Mouse (Mus musculus) lung, embryonic 16.5 days (tissue): ENCODE results near the gene Cmtm6. TPM values are rescaled to one million over a fixed set of nuclear protein-coding genes. Genes with fewer than 3 reads are reported as not detected.
A peak's percentile ranks its signal among the peaks of the same experiment; 100 is the strongest.

Experiments used
- ATAC-seq: fragments of 200-750 bp; cut with Nextera tagmentation; 2 replicates; pipeline ENCODE4 v1.8.0; 2017; ENCODE audit warnings: low read depth, mild to moderate bottlenecking, moderate library complexity
- H3K27ac ChIP-seq: fragments of 300-500 bp; sonication (generic); 2 replicates; pipeline ENCODE4 v1.5.1; 2014; ENCODE audit warnings: mild to moderate bottlenecking, control low read depth, low read length
- H3K27me3 ChIP-seq: fragments of 300-500 bp; sonication (generic); 2 replicates; pipeline ENCODE4 v1.6.1; 2014; ENCODE audit warnings: low read depth, low read length, mixed read lengths; ENCODE audit not compliant: control insufficient read depth, insufficient read depth
- H3K36me3 ChIP-seq: fragments of 300-500 bp; sonication (generic); 2 replicates; pipeline ENCODE4 v1.6.1; 2014; ENCODE audit warnings: low read length; ENCODE audit not compliant: control insufficient read depth, insufficient read depth
- H3K4me1 ChIP-seq: fragments of 300-500 bp; sonication (generic); replicated peaks from 2 replicates; pipeline ENCODE4 v1.6.1; 2014; ENCODE audit warnings: low read length, mixed read lengths; ENCODE audit not compliant: control insufficient read depth, insufficient read depth
- H3K4me2 ChIP-seq: fragments of 300-500 bp; sonication (generic); 2 replicates; pipeline ENCODE4 v1.6.1; 2014; ENCODE audit warnings: low read depth, low read length, control low read depth
- H3K4me3 ChIP-seq: fragments of 300-500 bp; sonication (generic); 2 replicates; pipeline ENCODE4 v1.5.1; 2014; ENCODE audit warnings: mild to moderate bottlenecking, low read length, control low read depth
- H3K9ac ChIP-seq: fragments of 300-500 bp; sonication (generic); 2 replicates; pipeline ENCODE4 v1.6.1; 2014; ENCODE audit warnings: low read length, control low read depth
- H3K9me3 ChIP-seq: fragments of 300-500 bp; sonication (generic); 2 replicates; pipeline ENCODE4 v1.6.1; 2016; ENCODE audit warnings: low read length; ENCODE audit not compliant: control insufficient read depth
- WGBS: fragments of 180-500 bp; shearing (Covaris S2); extraction: QIAGEN DNeasy Blood & Tissue Kit; methylation state at CpG from one replicate; pipeline ENCODE4 v1.1.7; 2014; 5-methylcytosine and 5-hydroxymethylcytosine counted together
- polyA plus RNA-seq: library from polyadenylated mRNA; unstranded; fragments of >200 nt; fragmentation: Nextera tagmentation; extraction: Ambion mirVana; gene quantifications from 2 replicates; pipeline ENCODE4 v1.2.1, GENCODE M21; 2015

Gene Cmtm6
- polyA plus RNA-seq, 1 experiment from 2014 or later, result 67.0 TPM

- Histone ChIP-seq H3K9ac (no peak overlapping the region), H3K36me3 (peaks cover 6% of the 10 kb centered on the region), H3K4me3 (no peak overlapping the region), H3K4me2 (no peak overlapping the region), H3K27ac (no peak overlapping the region), H3K9me3 (no peaks in the 10 kb centered on the region), H3K4me1 (no peaks in the 10 kb centered on the region), H3K27me3 (no peaks in the 10 kb centered on the region)
- 80% methylated on average over 4 of the region's 4 CpGs for WGBS
- ATAC-seq, result no peak
Observed at GRCm38 (mm10) chr9:114759886-114760285, 29.0 kb downstream of the Cmtm6 start.

- H3K4me3 ChIP-seq, result no peak overlapping the region
- no peaks in the 10 kb centered on the region for H3K27me3 ChIP-seq
- H3K4me2 ChIP-seq, result no peak overlapping the region
- 74% methylated on average over 5 of the region's 5 CpGs for WGBS
- H3K9me3 ChIP-seq, result no peaks in the 10 kb centered on the region
- no peak overlapping the region for H3K27ac ChIP-seq
- no peaks in the 10 kb centered on the region for H3K4me1 ChIP-seq
- no peak for ATAC-seq
- peaks cover 6% of the 10 kb centered on the region for H3K36me3 ChIP-seq
- H3K9ac ChIP-seq, result no peak overlapping the region
Observed at GRCm38 (mm10) chr9:114760353-114760752, 29.4 kb downstream of the Cmtm6 start.

- Histone ChIP-seq H3K27me3 (no peaks in the 10 kb centered on the region), H3K36me3 (peaks cover 6% of the 10 kb centered on the region), H3K4me3 (no peak overlapping the region), H3K9me3 (no peaks in the 10 kb centered on the region), H3K9ac (no peak overlapping the region), H3K27ac (no peak overlapping the region), H3K4me2 (no peak overlapping the region), H3K4me1 (peaks cover under 1% of the 10 kb centered on the region; the same call in 1 of the 2 replicates)
- ATAC-seq, result no peak
- WGBS, result 62% methylated on average over 11 of the region's 11 CpGs
Observed at GRCm38 (mm10) chr9:114761848-114762247, 30.9 kb downstream of the Cmtm6 start.

GRCm38 (mm10) chr9:114763341-114763740 lies 32.4 kb downstream of the Cmtm6 start:
- Histone ChIP-seq H3K9ac (no peak overlapping the region), H3K4me2 (no peak overlapping the region), H3K4me3 (no peak overlapping the region), H3K27ac (no peak overlapping the region), H3K9me3 (no peaks in the 10 kb centered on the region), H3K27me3 (no peaks in the 10 kb centered on the region), H3K36me3 (peaks cover 5% of the 10 kb centered on the region), H3K4me1 (peaks cover 6% of the 10 kb centered on the region; the same call in 1 of the 2 replicates)
- 60% methylated on average over 13 of the region's 13 CpGs for WGBS
- no peak for ATAC-seq

- Histone ChIP-seq H3K4me1 (peaks cover 6% of the 10 kb centered on the region; the same call in 1 of the 2 replicates), H3K36me3 (peaks cover 2% of the 10 kb centered on the region; the same call in 1 of the 2 replicates), H3K9ac (no peak overlapping the region), H3K4me3 (no peak overlapping the region), H3K27me3 (no peaks in the 10 kb centered on the region), H3K4me2 (no peak overlapping the region), H3K27ac (no peak overlapping the region), H3K9me3 (no peaks in the 10 kb centered on the region)
- peak; percentile 27; the same call in 1 of the 2 replicates for ATAC-seq
- WGBS, result 69% methylated on average over 13 of the region's 13 CpGs
Observed at GRCm38 (mm10) chr9:114767030-114767429, 36.1 kb downstream of the Cmtm6 start.

GRCm38 (mm10) chr9:114767507-114767906 lies 36.6 kb downstream of the Cmtm6 start:
- Histone ChIP-seq H3K4me1 (peaks cover 6% of the 10 kb centered on the region; the same call in 1 of the 2 replicates), H3K4me2 (no peak overlapping the region), H3K9me3 (no peaks in the 10 kb centered on the region; the same call in 1 of the 2 replicates), H3K27ac (no peak overlapping the region), H3K4me3 (no peak overlapping the region), H3K9ac (peak overlapping the region; percentile 26; the same call in 1 of the 2 replicates), H3K36me3 (peaks cover 5% of the 10 kb centered on the region), H3K27me3 (no peaks in the 10 kb centered on the region)
- no peak for ATAC-seq
- 51% methylated on average over 2 of the region's 2 CpGs for WGBS

GRCm38 (mm10) chr9:114768066-114768465 lies 37.1 kb downstream of the Cmtm6 start:
- H3K27me3 ChIP-seq, result no peaks in the 10 kb centered on the region
- WGBS, result 38% methylated on average over 10 of the region's 10 CpGs
- no peaks in the 10 kb centered on the region; the same call in 1 of the 2 replicates for H3K9me3 ChIP-seq
- H3K4me3 ChIP-seq, result no peak overlapping the region
- H3K36me3 ChIP-seq, result peaks cover 6% of the 10 kb centered on the region; the same call in 1 of the 2 replicates
- no peak overlapping the region; the same call in 1 of the 2 replicates for H3K9ac ChIP-seq
- 0 out of 2 replicates have a peak, but pooled peaks have one; percentile 37 for ATAC-seq
- H3K4me2 ChIP-seq, result no peak overlapping the region
- H3K4me1 ChIP-seq, result peaks cover 6% of the 10 kb centered on the region; the same call in 1 of the 2 replicates
- H3K27ac ChIP-seq, result no peak overlapping the region

GRCm38 (mm10) chr9:114770224-114770623 lies 39.3 kb downstream of the Cmtm6 start:
- Histone ChIP-seq H3K36me3 (peaks cover 6% of the 10 kb centered on the region; the same call in 1 of the 2 replicates), H3K9me3 (no peaks in the 10 kb centered on the region; the same call in 1 of the 2 replicates), H3K9ac (no peak overlapping the region), H3K4me1 (peaks cover 9% of the 10 kb centered on the region; the same call in 1 of the 2 replicates), H3K4me2 (no peak overlapping the region), H3K4me3 (no peak overlapping the region), H3K27ac (no peak overlapping the region), H3K27me3 (no peaks in the 10 kb centered on the region)
- 85% methylated on average over 4 of the region's 4 CpGs for WGBS
- ATAC-seq, result no peak

- Histone ChIP-seq H3K9ac (no peak overlapping the region), H3K9me3 (no peaks in the 10 kb centered on the region; the same call in 1 of the 2 replicates), H3K27me3 (no peaks in the 10 kb centered on the region), H3K36me3 (peaks cover 4% of the 10 kb centered on the region; the same call in 1 of the 2 replicates), H3K4me2 (no peak overlapping the region), H3K27ac (no peak overlapping the region), H3K4me1 (peaks cover 11% of the 10 kb centered on the region; the same call in 1 of the 2 replicates), H3K4me3 (no peak overlapping the region)
- 83% methylated on average over 7 of the region's 7 CpGs for WGBS
- no peak for ATAC-seq
Observed at GRCm38 (mm10) chr9:114771565-114771964, 40.6 kb downstream of the Cmtm6 start.
